Mouse (Mus musculus) layer of hippocampus, postnatal 36 days (tissue): ENCODE data around the gene H2-D1. TPM values are rescaled to one million over a fixed set of nuclear protein-coding genes. Genes with fewer than 3 reads are reported as not detected.
"Not testable (repeated sequence)": the region's sequence is repeated elsewhere in the genome, so short reads cannot be mapped to it uniquely, and the experiment has no call there.

Experiments used
- DNase-seq, 2 experiments: peaks; one replicate each; pipeline ENCODE4 v3.0.0; 2022
- microRNA-seq, 2 experiments: library from miRNA; unstranded; fragments of <30 nt; microRNA quantifications; one replicate each; pipeline ENCODE4 v1.2.0; 2021
- total RNA-seq, 2 experiments: library from RNA; stranded (reverse); gene quantifications; 2 replicates each; pipeline ENCODE4 v1.2.3; 2021

The H2-D1 gene
- total RNA-seq, 2 experiments from 2014 or later = 13.4 to 18.0 TPM

DNA sequence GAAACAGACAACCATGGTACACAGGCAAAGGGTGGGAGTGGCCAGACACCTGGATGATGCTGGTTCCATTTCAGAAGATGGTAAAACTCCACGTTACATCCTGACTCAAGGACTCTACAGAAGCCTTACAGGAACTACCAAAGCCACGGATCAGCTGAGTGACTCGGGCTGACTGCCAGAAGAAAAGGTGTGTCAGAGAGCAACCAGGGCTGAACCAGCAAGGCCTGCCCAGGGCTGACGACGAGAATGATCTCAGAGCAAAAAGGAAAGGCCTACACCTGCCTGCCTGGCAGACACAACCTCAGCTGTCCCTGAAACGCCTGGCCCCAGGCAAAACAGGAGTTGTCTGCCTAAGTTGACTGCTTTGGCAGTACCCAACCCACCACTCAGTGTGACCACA, 41.9 kb downstream of the H2-D1 start:
- no peak for DNase-seq

GRCm38 (mm10) chr17:35304921-35305320, 42.4 kb downstream of the H2-D1 start:
- not testable (repeated sequence) for DNase-seq

Small RNAs within 50 kb of the gene (microRNA-seq; reads per million reads assigned to microRNA genes)
- gene Mir6975 = 0 to 0.42 reads per million in 2 experiments
- gene Mir8094 = 0 reads per million in 2 experiments

Other genes with a start within 250 kb of the H2-D1 start
- gene Vwa7, start 246.2 kb upstream of the H2-D1 start, total RNA-seq = under 1 TPM; 0.22 to 0.33 TPM
- under 1 TPM; 0.62 to 0.94 TPM for gene Sapcd1, start 234.7 kb upstream of the H2-D1 start, total RNA-seq
- under 1 TPM; 0.62 to 0.73 TPM for gene Msh5, start 216.0 kb upstream of the H2-D1 start, total RNA-seq
- gene Clic1, start 212.8 kb upstream of the H2-D1 start, total RNA-seq = 10 to 100 TPM in 1 of 2 experiments, 1 to 10 TPM in 1; 6.7 to 11.5 TPM
- 10 to 100 TPM; 16.0 to 18.0 TPM for gene Ddah2, start 203.7 kb upstream of the H2-D1 start, total RNA-seq
- not detected for gene Ly6g6c, start 197.3 kb upstream of the H2-D1 start, total RNA-seq
- gene Mpig6b, start 196.5 kb upstream of the H2-D1 start, total RNA-seq = not detected
- gene Ly6g6e, start 185.8 kb upstream of the H2-D1 start, total RNA-seq = 1 to 10 TPM; 3.6 to 5.4 TPM
- gene Ly6g6d, start 184.7 kb upstream of the H2-D1 start, total RNA-seq = 1 to 10 TPM in 1 of 2 experiments, under 1 TPM in 1; 0.99 to 2.1 TPM
- gene Ly6g6f, start 177.1 kb upstream of the H2-D1 start, total RNA-seq = not detected
- gene Abhd16a, start 173.5 kb upstream of the H2-D1 start, total RNA-seq = 100 to 1,000 TPM; 101 to 102 TPM
- gene Ly6g5c, start 154.5 kb upstream of the H2-D1 start, total RNA-seq = not detected
- under 1 TPM in 1 of 2 experiments, not detected in 1; 0.70 TPM for gene Ly6g5b, start 147.3 kb upstream of the H2-D1 start, total RNA-seq
- gene Gpank1, start 141.3 kb upstream of the H2-D1 start, total RNA-seq = 10 to 100 TPM; 13.0 to 15.2 TPM
- gene Csnk2b, start 140.7 kb upstream of the H2-D1 start, total RNA-seq = 100 to 1,000 TPM; 169 to 176 TPM
- 10 to 100 TPM; 25.6 to 29.3 TPM for gene D17H6S53E, start 136.4 kb upstream of the H2-D1 start, total RNA-seq
- not detected for gene Apom, start 130.7 kb upstream of the H2-D1 start, total RNA-seq
- gene Bag6, start 127.6 kb upstream of the H2-D1 start, total RNA-seq = 100 to 1,000 TPM; 304 to 319 TPM
- gene Prrc2a, start 97.8 kb upstream of the H2-D1 start, total RNA-seq = 100 to 1,000 TPM; 315 to 340 TPM
- 10 to 100 TPM; 10.1 to 10.9 TPM for gene Aif1, start 86.7 kb upstream of the H2-D1 start, total RNA-seq
- gene Lst1, start 74.3 kb upstream of the H2-D1 start, total RNA-seq = 1 to 10 TPM; 7.1 to 7.7 TPM
- under 1 TPM in 1 of 2 experiments, not detected in 1; 0.30 TPM for gene Ltb, start 68.3 kb upstream of the H2-D1 start, total RNA-seq
- not detected for gene Tnf, start 60.7 kb upstream of the H2-D1 start, total RNA-seq
- under 1 TPM; 0.28 to 0.42 TPM for gene Lta, start 57.4 kb upstream of the H2-D1 start, total RNA-seq
- not detected for gene Gm16181, start 41.9 kb upstream of the H2-D1 start, total RNA-seq
- 100 to 1,000 TPM; 602 to 647 TPM for gene Atp6v1g2, start 29.1 kb upstream of the H2-D1 start, total RNA-seq
- gene Nfkbil1, start 26.9 kb upstream of the H2-D1 start, total RNA-seq = 10 to 100 TPM; 13.3 to 13.6 TPM
- gene Ddx39b, start 21.0 kb upstream of the H2-D1 start, total RNA-seq = 100 to 1,000 TPM; 220 to 232 TPM
- under 1 TPM in 1 of 2 experiments, not detected in 1; 0.20 TPM for gene H2-Q1, start 57.7 kb downstream of the H2-D1 start, total RNA-seq
- under 1 TPM in 1 of 2 experiments, not detected in 1; 0.37 TPM for gene H2-Q2, start 79.5 kb downstream of the H2-D1 start, total RNA-seq
- gene H2-Q4, start 116.9 kb downstream of the H2-D1 start, total RNA-seq = 1 to 10 TPM; 1.3 to 2.5 TPM
- gene H2-Q6, start 162.1 kb downstream of the H2-D1 start, total RNA-seq = not detected
- under 1 TPM; 0.65 to 0.88 TPM for gene H2-Q7, start 176.4 kb downstream of the H2-D1 start, total RNA-seq
- under 1 TPM in 1 of 2 experiments, not detected in 1; 0.15 TPM for gene H2-Q10, start 207.4 kb downstream of the H2-D1 start, total RNA-seq
- gene Pou5f1, start 243.3 kb downstream of the H2-D1 start, total RNA-seq = under 1 TPM in 1 of 2 experiments, not detected in 1; 0.32 TPM